Mouse (Mus musculus) limb, embryonic 11.5 days (tissue): ENCODE results near the gene Olfr154. TPM values are rescaled to one million over a fixed set of nuclear protein-coding genes. Genes with fewer than 3 reads are reported as not detected.
"Not testable (repeated sequence)": the region's sequence is repeated elsewhere in the genome, so short reads cannot be mapped to it uniquely, and the experiment has no call there.

Source experiments
- ATAC-seq: fragments of 200-750 bp; cut with Nextera tagmentation; 2 replicates; pipeline ENCODE4 v1.8.0; 2017; ENCODE audit warnings: low read depth; ENCODE audit not compliant: insufficient number of reproducible peaks, low FRiP score, low TSS enrichment
- DNase-seq: peaks from one replicate; pipeline ENCODE4 v3.0.0-alpha.2; 2015; ENCODE audit warnings: low spot score
- H3K27ac ChIP-seq: fragments of 300-500 bp; sonication (generic); replicated peaks from 2 replicates; pipeline ENCODE4 v1.5.1; 2014; ENCODE audit warnings: low read depth, mild to moderate bottlenecking, low read length
- H3K27me3 ChIP-seq: fragments of 300-500 bp; sonication (generic); 2 replicates; pipeline ENCODE4 v1.6.1; 2014; ENCODE audit warnings: mild to moderate bottlenecking, low read length, mixed read lengths; ENCODE audit not compliant: control insufficient read depth, insufficient read depth
- H3K36me3 ChIP-seq: fragments of 300-500 bp; sonication (generic); 2 replicates; pipeline ENCODE4 v1.6.1; 2014; ENCODE audit warnings: mild to moderate bottlenecking, low read length, moderate library complexity, mixed read lengths; ENCODE audit not compliant: control insufficient read depth, insufficient read depth
- H3K4me1 ChIP-seq: fragments of 300-500 bp; sonication (generic); 2 replicates; pipeline ENCODE4 v1.6.1; 2014; ENCODE audit warnings: low read length, mixed read lengths; ENCODE audit not compliant: control insufficient read depth, insufficient read depth
- H3K4me2 ChIP-seq: fragments of 300-500 bp; sonication (generic); 2 replicates; pipeline ENCODE4 v1.6.1; 2014; ENCODE audit warnings: low read depth, mild to moderate bottlenecking, moderate library complexity; ENCODE audit not compliant: severe bottlenecking
- H3K4me3 ChIP-seq: fragments of 300-500 bp; sonication (generic); 2 replicates; pipeline ENCODE4 v1.5.1; 2014; ENCODE audit warnings: low read depth, low read length
- H3K9ac ChIP-seq: fragments of 300-500 bp; sonication (generic); 2 replicates; pipeline ENCODE4 v1.6.1; 2014; ENCODE audit warnings: mild to moderate bottlenecking, low read length
- H3K9me3 ChIP-seq: fragments of 300-500 bp; sonication (generic); 2 replicates; pipeline ENCODE4 v1.6.1; 2016; ENCODE audit warnings: low read length; ENCODE audit not compliant: control insufficient read depth
- WGBS: fragments of 180-500 bp; shearing (Covaris S2); extraction: QIAGEN DNeasy Blood & Tissue Kit; methylation state at CpG from one replicate; pipeline ENCODE4 v1.1.7; 2014; 5-methylcytosine and 5-hydroxymethylcytosine counted together
- polyA plus RNA-seq: library from polyadenylated mRNA; unstranded; fragments of >200 nt; fragmentation: Nextera tagmentation; extraction: Ambion mirVana; gene quantifications from 2 replicates; pipeline ENCODE4 v1.2.1, GENCODE M21; 2014

The Olfr154 gene
- polyA plus RNA-seq: not detected in 2 replicates

GRCm38 (mm10) chr2:85664355-85664754 is at the start of gene Olfr154:
Olfr154 (minus strand) TSS chr2:85664455.
- not testable (repeated sequence) for H3K36me3 ChIP-seq

GRCm38 (mm10) chr2:85711159-85711558 is 46.9 kb upstream of the Olfr154 start:
- ATAC-seq: no peak
- H3K4me3 ChIP-seq: no peak overlapping the region
- no peaks in the 10 kb centered on the region for H3K4me1 ChIP-seq
- H3K36me3 ChIP-seq: no peaks in the 10 kb centered on the region
- H3K9me3 ChIP-seq: no peaks in the 10 kb centered on the region
- no peak overlapping the region for H3K4me2 ChIP-seq
- WGBS: 38% methylated on average over 1 of the region's 1 CpGs
- no peak for DNase-seq
- no peaks in the 10 kb centered on the region for H3K27me3 ChIP-seq
- H3K27ac ChIP-seq: no peak overlapping the region
- no peak overlapping the region for H3K9ac ChIP-seq

More at GRCm38 (mm10) chr2:85664355-85664754, at the start of gene Olfr154:
- H3K27me3 ChIP-seq, H3K9ac ChIP-seq, H3K4me1 ChIP-seq, ATAC-seq, H3K27ac ChIP-seq, DNase-seq, H3K4me2 ChIP-seq, H3K4me3 ChIP-seq, H3K9me3 ChIP-seq: not testable (repeated sequence)

- not testable (repeated sequence) for H3K36me3 ChIP-seq, H3K9ac ChIP-seq, DNase-seq, ATAC-seq, H3K9me3 ChIP-seq, H3K4me1 ChIP-seq, H3K4me3 ChIP-seq, H3K27me3 ChIP-seq, H3K27ac ChIP-seq, H3K4me2 ChIP-seq
- 35% methylated on average over 2 of the region's 2 CpGs for WGBS
These were observed 46.4 kb upstream of the Olfr154 start for GRCm38 (mm10) chr2:85710680-85711079.

DNA sequence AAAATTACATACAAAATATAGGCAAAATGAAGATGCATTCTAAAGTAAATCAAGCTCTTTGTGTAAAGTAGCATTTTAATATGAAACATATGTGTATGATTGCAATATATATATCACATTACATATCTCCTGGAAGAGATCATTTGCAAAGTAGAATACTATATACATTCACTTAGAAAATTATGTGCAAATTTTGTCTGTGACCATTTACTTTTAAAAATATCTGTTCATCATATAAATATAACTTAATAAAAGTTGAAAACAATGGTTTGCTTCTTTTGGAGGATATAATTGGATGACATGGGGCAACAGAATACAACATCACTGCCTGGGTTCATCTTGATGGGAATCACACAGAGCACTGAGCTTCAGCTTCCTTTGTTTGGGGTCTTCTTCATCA is 24.9 kb upstream of the Olfr154 start, which contains the start of gene Olfr1008:
Olfr1008 (plus strand) TSS at position 301 of the 400 bp plus-strand sequence.
- Histone ChIP-seq H3K27ac (no peak within 1 kb of the TSS), H3K9me3 (no peaks in the 10 kb centered on the region), H3K4me2 (no peak within 1 kb of the TSS), H3K4me3 (no peak within 1 kb of the TSS), H3K4me1 (no peaks in the 10 kb centered on the region), H3K27me3 (no peaks in the 10 kb centered on the region), H3K9ac (no peak within 1 kb of the TSS), H3K36me3 (no peaks in the 10 kb centered on the region)
- no peak for DNase-seq
- ATAC-seq: no peak

DNA sequence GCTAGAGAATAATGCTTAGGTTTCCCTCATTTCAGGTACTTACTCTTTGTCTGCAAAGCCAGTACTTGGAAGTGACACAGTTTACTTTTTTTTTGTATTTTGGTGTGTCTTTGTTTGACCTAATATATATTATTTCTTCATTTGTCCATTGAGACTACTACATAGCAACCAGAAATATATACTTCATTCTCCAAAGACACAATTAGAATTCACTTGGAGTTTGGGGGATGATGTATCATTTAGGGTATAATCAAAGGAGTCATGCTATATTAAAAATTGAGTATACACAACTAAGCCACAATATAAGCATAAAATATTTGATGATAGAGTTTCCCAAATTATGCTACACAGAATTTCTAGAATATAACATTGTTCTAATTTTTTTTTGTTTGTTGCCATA is 14.4 kb upstream of the Olfr154 start, which contains the start of gene Olfr1006:
Olfr1006 (minus strand) TSS at position 101 of the 400 bp plus-strand sequence.
- no peaks in the 10 kb centered on the region for H3K27me3 ChIP-seq
- H3K27ac ChIP-seq: no peak within 1 kb of the TSS
- ATAC-seq (no peak), DNase-seq (no peak)
- no peaks in the 10 kb centered on the region for H3K9me3 ChIP-seq
- H3K4me1 ChIP-seq: no peaks in the 10 kb centered on the region
- H3K9ac ChIP-seq: no peak within 1 kb of the TSS
- no peak within 1 kb of the TSS for H3K4me3 ChIP-seq
- H3K36me3 ChIP-seq: no peaks in the 10 kb centered on the region
- no peak within 1 kb of the TSS for H3K4me2 ChIP-seq

DNA sequence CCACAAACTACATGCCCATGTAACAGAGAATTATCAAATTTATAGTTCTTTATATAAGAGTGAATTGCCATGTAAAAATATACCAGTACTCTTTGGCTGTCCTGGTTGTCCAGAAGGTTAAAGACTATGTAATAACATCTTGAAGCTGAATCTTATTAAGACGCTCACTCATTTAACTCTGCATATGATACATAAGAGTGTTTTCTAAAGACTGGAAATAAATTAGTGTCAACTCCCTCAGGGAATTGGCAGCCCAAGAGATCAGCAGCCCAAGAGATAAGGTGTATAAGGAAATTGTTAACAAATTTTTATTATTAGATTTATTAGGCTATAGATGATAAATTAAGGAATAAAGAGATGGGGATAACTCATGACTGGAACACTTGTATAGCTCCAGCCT is 13.7 kb downstream of the Olfr154 start, which contains the start of gene Olfr1002:
Olfr1002 (minus strand) TSS at position 101 of the 400 bp plus-strand sequence.
- no peaks in the 10 kb centered on the region for H3K27me3 ChIP-seq
- no peaks in the 10 kb centered on the region for H3K36me3 ChIP-seq
- no peaks in the 10 kb centered on the region for H3K4me1 ChIP-seq
- H3K9me3 ChIP-seq: no peaks in the 10 kb centered on the region
- DNase-seq (no peak), ATAC-seq (no peak)
- H3K9ac ChIP-seq: no peak within 1 kb of the TSS
- H3K4me3 ChIP-seq: no peak within 1 kb of the TSS
- H3K4me2 ChIP-seq: no peak within 1 kb of the TSS
- H3K27ac ChIP-seq: no peak within 1 kb of the TSS
- WGBS: 94% methylated on average over 1 of the region's 1 CpGs

Other genes with a start within 250 kb of the Olfr154 start
- gene Olfr993, start 249.6 kb downstream of the Olfr154 start, polyA plus RNA-seq: not detected in 2 replicates
- gene Olfr994, start 228.0 kb downstream of the Olfr154 start, polyA plus RNA-seq: not detected in 2 replicates
- not detected in 2 replicates for gene Olfr995, start 220.8 kb downstream of the Olfr154 start, polyA plus RNA-seq
- not detected in 2 replicates for gene 4833423E24Rik, start 145.4 kb downstream of the Olfr154 start, polyA plus RNA-seq
- gene Olfr996, start 85.2 kb downstream of the Olfr154 start, polyA plus RNA-seq: not detected in 2 replicates
- not detected in 2 replicates for gene Olfr998, start 75.5 kb downstream of the Olfr154 start, polyA plus RNA-seq
- not detected in 2 replicates for gene Olfr1000, start 52.6 kb downstream of the Olfr154 start, polyA plus RNA-seq
- gene Olfr1002, start 13.8 kb downstream of the Olfr154 start, polyA plus RNA-seq: not detected in 2 replicates
- gene Olfr1006, start 14.3 kb upstream of the Olfr154 start, polyA plus RNA-seq: not detected in 2 replicates
- gene Olfr1008, start 25.0 kb upstream of the Olfr154 start, polyA plus RNA-seq: not detected in 2 replicates
- gene Olfr1009, start 51.0 kb upstream of the Olfr154 start, polyA plus RNA-seq: not detected in 2 replicates
- not detected in 2 replicates for gene Olfr1012, start 98.3 kb upstream of the Olfr154 start, polyA plus RNA-seq
- gene Olfr1013, start 102.6 kb upstream of the Olfr154 start, polyA plus RNA-seq: not detected in 2 replicates
- gene Olfr1014, start 108.3 kb upstream of the Olfr154 start, polyA plus RNA-seq: not detected in 2 replicates
- not detected in 2 replicates for gene Olfr1015, start 117.6 kb upstream of the Olfr154 start, polyA plus RNA-seq
- gene Olfr1016, start 138.1 kb upstream of the Olfr154 start, polyA plus RNA-seq: not detected in 2 replicates
- gene Olfr1018, start 154.0 kb upstream of the Olfr154 start, polyA plus RNA-seq: not detected in 2 replicates
- gene Olfr1019, start 181.0 kb upstream of the Olfr154 start, polyA plus RNA-seq: not detected in 2 replicates
- not detected in 2 replicates for gene Olfr1020, start 182.6 kb upstream of the Olfr154 start, polyA plus RNA-seq
- not detected in 2 replicates for gene Olfr1022, start 204.1 kb upstream of the Olfr154 start, polyA plus RNA-seq
- not detected in 2 replicates for gene Olfr1023, start 221.2 kb upstream of the Olfr154 start, polyA plus RNA-seq
- gene Olfr1024, start 240.6 kb upstream of the Olfr154 start, polyA plus RNA-seq: not detected in 2 replicates